Mouse (Mus musculus) MEL (cell line): ENCODE measurements around the gene Lcorl. TPM values are rescaled to one million over a fixed set of nuclear protein-coding genes. Genes with fewer than 3 reads are reported as not detected.

Experiments
- DNase-seq: peaks from one replicate; pipeline ENCODE4 v3.0.0; 2011; ENCODE audit warnings: low read depth, low spot score
- H3K27ac ChIP-seq: 2 replicates; pipeline ENCODE4 v1.5.1; 2012; ENCODE audit warnings: low read depth, mild to moderate bottlenecking, control low read depth, low read length, moderate library complexity; ENCODE audit not compliant: control insufficient read depth
- H3K27me3 ChIP-seq, 2 experiments: fragments of 150-350 bp in 1 of 2; sonication (generic) in 1 of 2; 2 replicates each; pipeline ENCODE4 v1.6.1; 2012; ENCODE audit warnings: low read length in 2 of 2, mild to moderate bottlenecking in 2 of 2, improper control_type of control experiment in 1 of 2, moderate library complexity in 1 of 2; ENCODE audit not compliant: insufficient read depth in 2 of 2, control insufficient read depth in 1 of 2
- H3K36me3 ChIP-seq, 2 experiments: 2 replicates each; pipeline ENCODE4 v1.6.1; 2012 to 2014; ENCODE audit warnings: low read length in 2 of 2, improper control_type of control experiment in 1 of 2, inconsistent platforms in 1 of 2, mild to moderate bottlenecking in 1 of 2; ENCODE audit not compliant: insufficient read depth in 2 of 2, control insufficient read depth in 1 of 2
- H3K4me1 ChIP-seq, 2 experiments: fragments of 150-350 bp in 1 of 2; sonication (generic) in 1 of 2; 2 replicates each; pipeline ENCODE4 v1.6.1; 2012; ENCODE audit warnings: low read length in 2 of 2, improper control_type of control experiment in 1 of 2, mild to moderate bottlenecking in 1 of 2; ENCODE audit not compliant: insufficient read depth in 2 of 2, control insufficient read depth in 1 of 2
- H3K4me3 ChIP-seq, 2 experiments: fragments of 150-350 bp in 1 of 2; sonication (generic) in 1 of 2; 2 replicates each; pipeline ENCODE4 v1.5.1; 2012; ENCODE audit warnings: low read depth in 2 of 2, low read length in 2 of 2, mild to moderate bottlenecking in 2 of 2, moderate library complexity in 2 of 2, control low read depth in 1 of 2, improper control_type of control experiment in 1 of 2; ENCODE audit not compliant: control insufficient read depth in 1 of 2, insufficient read depth in 1 of 2
- H3K79me2 ChIP-seq: 2 replicates; pipeline ENCODE4 v1.6.1; 2012; ENCODE audit warnings: mild to moderate bottlenecking, low read length, moderate library complexity; ENCODE audit not compliant: control insufficient read depth, poor library complexity, insufficient read depth
- H3K9ac ChIP-seq: 2 replicates; pipeline ENCODE4 v1.6.1; 2012; ENCODE audit warnings: low read depth, mild to moderate bottlenecking, control low read depth, low read length, moderate library complexity; ENCODE audit not compliant: control insufficient read depth, poor library complexity, severe bottlenecking
- H3K9me3 ChIP-seq: fragments of 150-350 bp; sonication (generic); replicated peaks from 2 replicates; pipeline ENCODE4 v1.6.1; 2012; ENCODE audit warnings: mild to moderate bottlenecking, low read length, improper control_type of control experiment, moderate library complexity; ENCODE audit not compliant: insufficient read depth
- CTCF ChIP-seq, 3 experiments: IDR thresholded peaks in 2 of 3; conservative IDR thresholded peaks in 1 of 3; 2 replicates each; pipeline ENCODE4 v1.5.1; 2011 to 2012; ENCODE audit warnings: low read length in 3 of 3, low read depth in 2 of 3, mild to moderate bottlenecking in 2 of 3, improper control_type of control experiment in 1 of 3, inconsistent platforms in 1 of 3, mixed read lengths in 1 of 3, moderate library complexity in 1 of 3; ENCODE audit not compliant: control insufficient read depth in 1 of 3, insufficient read depth in 1 of 3, poor library complexity in 1 of 3, severe bottlenecking in 1 of 3
- MAFK ChIP-seq: IDR thresholded peaks from 2 replicates; pipeline ENCODE4 v1.6.1; 2011; ENCODE audit warnings: low read depth, mild to moderate bottlenecking, low read length, improper control_type of control experiment, borderline replicate concordance
- MAX ChIP-seq: IDR thresholded peaks from 2 replicates; pipeline ENCODE4 v1.6.1; 2011; ENCODE audit warnings: low read length, improper control_type of control experiment
- MEF2A ChIP-seq: IDR thresholded peaks from 2 replicates; pipeline ENCODE4 v1.6.1; 2014; ENCODE audit warnings: low read depth, mild to moderate bottlenecking, inconsistent platforms, low read length, improper control_type of control experiment; ENCODE audit not compliant: poor library complexity, insufficient replicate concordance, severe bottlenecking; ENCODE audit errors: extremely low read depth
- MYB ChIP-seq: IDR thresholded peaks from 2 replicates; pipeline ENCODE4 v1.6.1; 2011; ENCODE audit warnings: mild to moderate bottlenecking, low read depth, low read length, improper control_type of control experiment
- POLR2A ChIP-seq, 2 experiments: IDR thresholded peaks; 2 replicates each; pipeline ENCODE4 v1.6.1; 2011 to 2012; ENCODE audit warnings: low read length in 2 of 2, mild to moderate bottlenecking in 2 of 2, control low read depth in 1 of 2, improper control_type of control experiment in 1 of 2, low read depth in 1 of 2, moderate library complexity in 1 of 2; ENCODE audit not compliant: control insufficient read depth in 1 of 2, insufficient read depth in 1 of 2, poor library complexity in 1 of 2
- POLR2AphosphoS5 ChIP-seq: IDR thresholded peaks from 2 replicates; pipeline ENCODE4 v1.6.1; 2012; ENCODE audit warnings: low read depth, borderline replicate concordance, mild to moderate bottlenecking, inconsistent platforms, low read length, moderate library complexity, mixed read lengths
- RAD21 ChIP-seq: IDR thresholded peaks from 2 replicates; pipeline ENCODE4 v1.6.1; 2011; ENCODE audit warnings: mild to moderate bottlenecking, low read depth, low read length, improper control_type of control experiment
- SMC3 ChIP-seq: IDR thresholded peaks from 2 replicates; pipeline ENCODE4 v1.6.1; 2011; ENCODE audit warnings: low read depth, low read length, improper control_type of control experiment
- TAL1 ChIP-seq: IDR thresholded peaks from 2 replicates; pipeline ENCODE4 v1.6.1; 2012; ENCODE audit warnings: mild to moderate bottlenecking, inconsistent platforms, low read length, moderate library complexity, mixed read lengths
- USF1 ChIP-seq: IDR thresholded peaks from 2 replicates; pipeline ENCODE4 v1.6.1; 2014; ENCODE audit warnings: low read depth, mild to moderate bottlenecking, inconsistent platforms, low read length, improper control_type of control experiment, moderate library complexity
- USF2 ChIP-seq, 2 experiments: IDR thresholded peaks; 2 replicates each; pipeline ENCODE4 v1.6.1; 2011 to 2012; ENCODE audit warnings: improper control_type of control experiment in 2 of 2, low read length in 2 of 2, borderline replicate concordance in 1 of 2, inconsistent platforms in 1 of 2, low read depth in 1 of 2, mild to moderate bottlenecking in 1 of 2; ENCODE audit not compliant: insufficient read depth in 1 of 2
- ZMIZ1 ChIP-seq: IDR thresholded peaks from 2 replicates; pipeline ENCODE4 v1.6.1; 2012; ENCODE audit warnings: low read depth, mild to moderate bottlenecking, inconsistent platforms, low read length, improper control_type of control experiment, moderate library complexity
- ZNF384 ChIP-seq: IDR thresholded peaks from 2 replicates; pipeline ENCODE4 v1.6.1; 2012; ENCODE audit warnings: low read depth, mild to moderate bottlenecking, inconsistent platforms, low read length, improper control_type of control experiment
- polyA plus RNA-seq, 2 experiments: library from polyadenylated mRNA; stranded (reverse) in 1 of 2; unstranded in 1 of 2; fragments of >175 nt in 1 of 2; fragments of >200 nt in 1 of 2; gene quantifications; 2 replicates each; pipeline versions ENCODE4 v1.2.1 to v1.2.4; 2012; ENCODE audit warnings: low replicate concordance in 2 of 2, low read depth in 1 of 2; ENCODE audit not compliant: insufficient read length in 2 of 2, insufficient read depth in 1 of 2, missing spikeins in 1 of 2
- total RNA-seq: library from RNA; depleted of rRNA; stranded (reverse); fragments of 300-350 nt; gene quantifications from 2 replicates; pipeline ENCODE4 v1.2.3, GENCODE M21; 2012

The Lcorl gene
- total and polyA plus RNA-seq, 3 experiments, result 10.1 to 10.6 TPM; not detected in 1

- Histone ChIP-seq H3K9ac (no peak overlapping the region), H3K4me3 (no peak overlapping the region), H3K4me1 (no peaks in the 10 kb centered on the region), H3K79me2 (peaks cover 4% of the 10 kb centered on the region), H3K9me3 (no peaks in the 10 kb centered on the region), H3K27ac (no peak overlapping the region), H3K27me3 (no peaks in the 10 kb centered on the region), H3K36me3 (no peaks in the 10 kb centered on the region; a peak in 2 of 4 replicates)
- no peak for DNase-seq
- TF ChIP-seq USF1, result no peak
- no peak for TF ChIP-seq ZMIZ1
- TF ChIP-seq MEF2A, result no peak
- TF ChIP-seq ZNF384, result no peak
- no peak for TF ChIP-seq TAL1
- no peak for TF ChIP-seq POLR2A (IDR thresholded peaks at IDR 0.05; ENCODE audit: control insufficient read depth in 1 of 2, insufficient read depth in 1 of 2, low read depth in 1 of 2, low read length in 2 of 2, poor library complexity in 1 of 2)
- TF ChIP-seq POLR2AphosphoS5, result no peak
Measured at GRCm38 (mm10) chr5:45790221-45790620, 67.2 kb downstream of the Lcorl start.

- Histone ChIP-seq H3K9me3 (no peaks in the 10 kb centered on the region), H3K36me3 (peaks cover 0 to 1% of the 10 kb centered on the region in 2 experiments; a peak in 2 of 4 replicates), H3K79me2 (no peaks in the 10 kb centered on the region), H3K4me3 (no peak overlapping the region), H3K27me3 (no peaks in the 10 kb centered on the region), H3K4me1 (no peaks in the 10 kb centered on the region), H3K9ac (no peak overlapping the region), H3K27ac (no peak overlapping the region)
- TF ChIP-seq SMC3 (peak; percentile 39), MAX (no peak), MEF2A (no peak), USF2 (IDR thresholded peaks at IDR 0.05; ENCODE audit: borderline replicate concordance in 1 of 2, insufficient read depth in 1 of 2, low read depth in 1 of 2, low read length in 2 of 2) (no peak), CTCF (IDR thresholded peaks at IDR 0.05 in 2 of 3, conservative IDR thresholded peaks at IDR 0.05 in 1 of 3; ENCODE audit: control insufficient read depth in 1 of 3, insufficient read depth in 1 of 3, low read depth in 2 of 3, low read length in 3 of 3, poor library complexity in 1 of 3, severe bottlenecking in 1 of 3) (peak; percentile 23 to 40 (median 23); a peak in 4 of 6 replicates), USF1 (no peak), RAD21 (peak; percentile 53)
- peak; percentile 28 for DNase-seq
Measured at GRCm38 (mm10) chr5:45757502-45758121, 99.8 kb downstream of the Lcorl start.

GRCm38 (mm10) chr5:45737911-45738310, 119.5 kb downstream of the Lcorl start:
- TF ChIP-seq MAFK (peak; percentile 66; the same call in 1 of the 2 replicates), MYB (no peak)
- H3K79me2 ChIP-seq, result no peaks in the 10 kb centered on the region
- H3K27ac ChIP-seq, result no peak overlapping the region
- no peaks in the 10 kb centered on the region for H3K4me1 ChIP-seq
- peaks cover 0 to 2% of the 10 kb centered on the region in 2 experiments; a peak in 1 of 4 replicates for H3K36me3 ChIP-seq
- H3K4me3 ChIP-seq, result no peak overlapping the region
- H3K27me3 ChIP-seq, result no peaks in the 10 kb centered on the region
- H3K9ac ChIP-seq, result no peak overlapping the region
- H3K9me3 ChIP-seq, result no peaks in the 10 kb centered on the region
- DNase-seq, result no peak
